Mouse (Mus musculus) olfactory bulb, adult 2 months (tissue): Measurements from ENCODE around the gene Chn1. TPM values are rescaled to one million over a fixed set of nuclear protein-coding genes. Genes with fewer than 3 reads are reported as not detected.

Experiments
- H3K27ac ChIP-seq: fragments of 200-500 bp; 2 replicates; pipeline ENCODE4 v1.5.1; 2012; ENCODE audit warnings: low read depth, low read length; ENCODE audit not compliant: insufficient read depth
- H3K4me1 ChIP-seq: fragments of 200-500 bp; 2 replicates; pipeline ENCODE4 v1.6.1; 2012; ENCODE audit warnings: low read length; ENCODE audit not compliant: control insufficient read depth, insufficient read depth
- H3K4me3 ChIP-seq: fragments of 200-500 bp; 2 replicates; pipeline ENCODE4 v1.5.1; 2012; ENCODE audit warnings: mild to moderate bottlenecking, low read depth, low read length, moderate library complexity; ENCODE audit not compliant: insufficient read depth
- CTCF ChIP-seq: fragments of 200-500 bp; IDR thresholded peaks from 2 replicates; pipeline ENCODE4 v1.5.1; 2012; ENCODE audit warnings: low read depth, mild to moderate bottlenecking, low read length, moderate library complexity; ENCODE audit not compliant: insufficient read depth
- POLR2A ChIP-seq: fragments of 200-500 bp; IDR thresholded peaks from 2 replicates; pipeline ENCODE4 v1.6.1; 2012; ENCODE audit warnings: mild to moderate bottlenecking, low read depth, low read length, moderate library complexity; ENCODE audit not compliant: insufficient read depth
- WGBS: fragments of 180-500 bp; shearing (Covaris S2); methylation state at CpG from one replicate; pipeline ENCODE4 v1.1.7; 2018; 5-methylcytosine and 5-hydroxymethylcytosine counted together
- polyA plus RNA-seq: library from polyadenylated mRNA; stranded (reverse); fragments of >200 nt; gene quantifications from 2 replicates; pipeline ENCODE4 v1.2.4, GENCODE M21; 2012; ENCODE audit warnings: low replicate concordance; ENCODE audit not compliant: missing spikeins, insufficient read depth, insufficient read length

The Chn1 gene
- polyA plus RNA-seq, 1 experiment, result not detected

DNA sequence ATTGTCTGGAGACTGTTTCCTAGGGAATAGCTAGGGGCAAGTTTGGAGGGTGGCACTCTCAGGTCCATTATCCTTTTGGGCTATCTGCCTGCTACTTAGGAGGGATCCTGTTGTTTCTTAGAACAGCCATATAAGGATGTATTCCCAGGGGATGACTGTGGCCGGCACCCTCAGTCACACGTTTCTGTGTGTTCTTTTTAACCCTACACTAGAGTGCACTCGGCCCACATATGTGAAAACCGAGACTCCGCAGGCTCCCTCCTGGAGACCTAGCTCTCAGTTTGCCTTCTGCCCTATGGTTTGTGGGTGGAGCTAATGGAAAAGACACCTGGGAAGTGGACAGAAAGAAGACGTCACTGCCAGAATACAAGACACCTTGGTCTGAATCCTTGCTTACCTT is 183.9 kb downstream of the Chn1 start:
- H3K4me1 ChIP-seq, result peaks cover 44% of the 10 kb centered on the region
- 71% methylated on average over 6 of the region's 6 CpGs for WGBS
- H3K27ac ChIP-seq, result no peak overlapping the region
- TF ChIP-seq CTCF (no peak), POLR2A (no peak)
- no peak overlapping the region for H3K4me3 ChIP-seq

- 34% methylated on average over 12 of the region's 12 CpGs for WGBS
- TF ChIP-seq POLR2A, result no peak
- TF ChIP-seq CTCF, result no peak
These were observed 185.0 kb downstream of the Chn1 start for GRCm38 (mm10) chr2:73590106-73590505.

DNA sequence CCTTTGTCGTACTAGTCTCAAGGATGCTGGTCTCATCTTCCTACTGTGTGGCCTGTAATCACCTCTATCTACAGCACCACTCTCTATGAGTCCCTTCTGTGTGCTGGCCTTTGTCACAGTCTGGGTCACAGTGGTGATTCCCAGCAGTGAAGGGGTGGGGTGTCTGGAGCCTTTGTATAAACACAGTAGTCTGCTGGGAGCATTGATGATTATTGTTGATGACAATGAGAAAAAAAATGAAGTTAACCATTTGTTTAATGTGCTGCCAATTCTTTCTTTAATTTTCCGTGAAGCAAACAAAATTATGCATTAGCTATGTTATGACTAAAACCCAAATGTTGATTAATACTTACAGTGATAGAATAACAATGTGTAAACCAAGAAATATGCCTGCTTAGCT is 186.2 kb downstream of the Chn1 start:
- no peak overlapping the region for H3K27ac ChIP-seq
- TF ChIP-seq POLR2A (no peak), CTCF (no peak)
- H3K4me1 ChIP-seq, result peaks cover 43% of the 10 kb centered on the region
- WGBS, result 77% methylated on average over 2 of the region's 2 CpGs
- H3K4me3 ChIP-seq, result no peak overlapping the region

More at GRCm38 (mm10) chr2:73590106-73590505, 185.0 kb downstream of the Chn1 start:
- Histone ChIP-seq H3K4me3 (no peak overlapping the region), H3K4me1 (peaks cover 46% of the 10 kb centered on the region), H3K27ac (no peak overlapping the region)

- TF ChIP-seq POLR2A (no peak), CTCF (no peak)
- WGBS, result 56% methylated on average over 4 of the region's 4 CpGs
- Histone ChIP-seq H3K4me1 (peaks cover 31% of the 10 kb centered on the region), H3K27ac (no peak overlapping the region), H3K4me3 (no peak overlapping the region)
These were observed 188.0 kb downstream of the Chn1 start for GRCm38 (mm10) chr2:73587109-73587506.

GRCm38 (mm10) chr2:73586392-73587108 is 188.6 kb downstream of the Chn1 start:
- Histone ChIP-seq H3K27ac (no peak overlapping the region), H3K4me3 (no peak overlapping the region), H3K4me1 (peaks cover 27% of the 10 kb centered on the region)
- 52% methylated on average over 10 of the region's 10 CpGs for WGBS
- TF ChIP-seq POLR2A, result no peak
- no peak for TF ChIP-seq CTCF

GRCm38 (mm10) chr2:73585347-73585831 is 189.8 kb downstream of the Chn1 start:
- H3K27ac ChIP-seq, result peak overlapping the region; percentile 84
- H3K4me1 ChIP-seq, result peaks cover 18% of the 10 kb centered on the region
- 9% methylated on average over 12 of the region's 12 CpGs for WGBS
- TF ChIP-seq POLR2A, result no peak
- TF ChIP-seq CTCF, result no peak
- H3K4me3 ChIP-seq, result peak overlapping the region; percentile 38

- no peak for TF ChIP-seq POLR2A
- peak; percentile 71 for TF ChIP-seq CTCF
- WGBS, result 2% methylated on average over 18 of the region's 18 CpGs
- H3K4me3 ChIP-seq, result peak overlapping the region; percentile 51
- peak overlapping the region; percentile 84 for H3K27ac ChIP-seq
- peaks cover 17% of the 10 kb centered on the region for H3K4me1 ChIP-seq
These were observed 190.3 kb downstream of the Chn1 start for GRCm38 (mm10) chr2:73584645-73585346.

GRCm38 (mm10) chr2:73580720-73581119 is 194.4 kb downstream of the Chn1 start:
- peaks cover 10% of the 10 kb centered on the region for H3K4me1 ChIP-seq
- 92% methylated on average over 5 of the region's 5 CpGs for WGBS
- H3K4me3 ChIP-seq, result no peak overlapping the region
- no peak overlapping the region for H3K27ac ChIP-seq
- TF ChIP-seq POLR2A (no peak), CTCF (no peak)

- H3K27ac ChIP-seq, result no peak within 1 kb of the TSS
- TF ChIP-seq POLR2A (no peak), CTCF (no peak)
- peaks cover 5% of the 10 kb centered on the region for H3K4me1 ChIP-seq
- 91% methylated on average over 9 of the region's 9 CpGs for WGBS
- no peak within 1 kb of the TSS for H3K4me3 ChIP-seq
These were observed 195.0 kb downstream of the Chn1 start, which contains the start of gene Chrna1 for GRCm38 (mm10) chr2:73580166-73580565. TSS of gene Chrna1 (minus strand) at chr2:73580338.
